ENCODE assay signal across 8 mouse cellular contexts in the genomic region with DNA sequence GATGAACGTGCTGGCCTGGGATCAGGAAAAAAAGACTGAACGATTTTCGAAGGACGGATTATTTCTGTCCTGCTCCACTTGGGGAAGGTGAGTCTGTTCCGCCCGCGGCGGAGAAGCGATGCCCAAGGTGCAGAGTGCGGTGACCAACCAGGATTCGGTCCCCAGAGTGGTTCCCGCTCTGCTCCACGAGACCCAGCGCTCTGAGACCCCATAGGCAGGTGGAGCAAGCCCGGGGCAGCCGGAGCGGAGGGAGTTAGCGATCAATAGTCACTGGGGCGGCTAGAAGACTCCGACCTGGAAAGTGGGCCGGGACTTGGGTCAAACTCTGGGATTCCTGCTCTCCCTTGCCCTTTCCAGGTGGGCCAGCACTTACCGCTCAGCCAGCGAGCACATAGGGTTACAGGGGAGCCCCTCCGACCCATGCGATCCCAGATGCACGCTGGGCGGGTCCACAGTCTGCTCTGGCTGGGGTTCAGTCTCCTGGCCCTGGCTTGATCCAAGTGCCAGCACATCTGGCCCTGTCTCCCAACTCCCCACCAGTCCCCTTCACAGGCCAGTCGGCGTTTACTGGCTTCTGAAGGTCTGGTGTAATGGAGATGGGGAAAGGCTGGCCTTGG. TPM values are rescaled to one million over a fixed set of nuclear protein-coding genes. Genes with fewer than 3 reads are reported as not detected.
DNase-seq lines count a peak whose midpoint lies in the region; ATAC-seq and TF ChIP-seq lines count a peak whose summit lies in the region.

No protein-coding gene starts in this region.

- TF ChIP-seq CTCF in liver, embryonic 14.5 days (IDR thresholded peaks at IDR 0.05; ENCODE audit: low read depth), result no peak

- peaks cover 4 to 35% of the 10 kb centered on the region in 2 experiments; a peak in 3 of 4 replicates for H3K4me1 ChIP-seq in liver, embryonic 14.5 days (replicated peaks; ENCODE audit: control insufficient read depth in 2 of 2, insufficient read depth in 2 of 2, low read length in 1 of 2)

- peak; percentile 10 for DNase-seq in adrenal gland, postnatal 14 days
- no peak for DNase-seq in adrenal gland, adult 18-20 months (ENCODE audit: low spot score in 2 of 2)
- peak; percentile 8 for DNase-seq in urinary bladder, postnatal 14 days (ENCODE audit: low spot score)
- DNase-seq in urinary bladder, adult 18-20 months (ENCODE audit: low spot score in 2 of 2), result no peak
- no peak for DNase-seq in liver, embryonic 14.5 days (ENCODE audit: low read depth in 3 of 3, low spot score in 3 of 3)
- DNase-seq in right cerebral cortex, postnatal 25 days, result no peak
- DNase-seq in Muller cell, postnatal 12 days (ENCODE audit: inconsistent ontology term), result no peak
- DNase-seq in left cerebral cortex, postnatal 25 days (ENCODE audit: low spot score in 2 of 2), result no peak

- peak overlapping the region; percentile 78 for H3K4me2 ChIP-seq in liver, embryonic 14.5 days (ENCODE audit: low read depth)

- ATAC-seq in liver, embryonic 14.5 days (ENCODE audit: insufficient read depth), result 0 out of 2 replicates have a peak, but pooled peaks have one; percentile 16

- WGBS in liver, embryonic 14.5 days (ENCODE audit: insufficient replicate concordance), result 12% methylated on average over 29 of the region's 29 CpGs

- intact Hi-C loops in left cerebral cortex, postnatal 25 days (cut with DNase I), result no loop called here

- no peak overlapping the region for H3K27ac ChIP-seq in liver, embryonic 14.5 days

- peak overlapping the region; percentile 52 to 55 for H3K4me3 ChIP-seq in liver, embryonic 14.5 days (ENCODE audit: insufficient read depth in 1 of 2, low read depth in 2 of 2, low read length in 2 of 2)

- H3K27me3 ChIP-seq in liver, embryonic 14.5 days (ENCODE audit: control insufficient read depth, insufficient read depth, low read length), result peaks cover 7% of the 10 kb centered on the region

- no peaks in the 10 kb centered on the region for H3K36me3 ChIP-seq in liver, embryonic 14.5 days (replicated peaks; ENCODE audit: control insufficient read depth, insufficient read depth, low read depth)

- no peak for TF ChIP-seq EP300 in liver, embryonic 14.5 days (IDR thresholded peaks at IDR 0.05; ENCODE audit: low read depth)

- H3K9me3 ChIP-seq in liver, embryonic 14.5 days (ENCODE audit: control insufficient read depth, low read length), result no peaks in the 10 kb centered on the region

- H3K9ac ChIP-seq in liver, embryonic 14.5 days (replicated peaks), result peak overlapping the region; percentile 50

RNA-seq across cellular contexts. Expression of gene Il1rl2, which starts 1.4 kb away (rescaled TPM):
- total RNA-seq in adrenal gland, postnatal 14 days (2021), result 3.6 and 4.4 TPM in 2 replicates
- 1 to 10 TPM; 1.0 to 1.3 TPM for total RNA-seq in adrenal gland, adult 18-20 months (2021)
- polyA plus RNA-seq in liver, embryonic 14.5 days (2012; rRNA removed), result 0.80 and 0.91 TPM in 2 replicates
- 0.52 and 0.91 TPM in 2 replicates for polyA plus RNA-seq in liver, embryonic 14.5 days (2014; fragmentation: Nextera tagmentation; extraction: Ambion mirVana)
- under 1 TPM; 0.46 to 0.73 TPM for total RNA-seq in left cerebral cortex, postnatal 25 days (2021)

Comparison
In these comparisons a context has a peak if more than half of its experiments do, and no peak if none do; other contexts are left out.
1. DNase-seq: peak in adrenal gland, postnatal 14 days (single experiment) and urinary bladder, postnatal 14 days (single experiment); none in adrenal gland, adult 18-20 months (0 of 2), urinary bladder, adult 18-20 months (0 of 2), liver, embryonic 14.5 days (0 of 3), right cerebral cortex, postnatal 25 days (single experiment), Muller cell, postnatal 12 days (single experiment) and left cerebral cortex, postnatal 25 days (0 of 2).